Mouse (Mus musculus) heart, adult 2 months (tissue): ENCODE data around the gene Ptges2. TPM values are rescaled to one million over a fixed set of nuclear protein-coding genes. Genes with fewer than 3 reads are reported as not detected.

ENCODE experiments used
- DNase-seq, 2 experiments: peaks; one replicate each; pipeline ENCODE4 v3.0.0; 2021
- H3K27ac ChIP-seq: fragments of 200-600 bp; 2 replicates; pipeline ENCODE4 v1.8.1; 2022
- H3K27me3 ChIP-seq: fragments of 200-500 bp; 2 replicates; pipeline ENCODE4 v1.6.1; 2012; ENCODE audit warnings: mild to moderate bottlenecking, low read length, inconsistent platforms, mixed read lengths; ENCODE audit not compliant: control insufficient read depth, insufficient read depth
- H3K36me3 ChIP-seq: fragments of 200-500 bp; 2 replicates; pipeline ENCODE4 v1.6.1; 2012; ENCODE audit warnings: low read length, inconsistent platforms; ENCODE audit not compliant: control insufficient read depth, insufficient read depth
- H3K4me1 ChIP-seq: fragments of 200-500 bp; 2 replicates; pipeline ENCODE4 v1.6.1; 2011; ENCODE audit warnings: low read length; ENCODE audit not compliant: control insufficient read depth, insufficient read depth
- H3K4me3 ChIP-seq: fragments of 200-600 bp; 2 replicates; pipeline ENCODE4 v1.8.1; 2022
- H3K79me2 ChIP-seq: fragments of 200-500 bp; replicated peaks from 2 replicates; pipeline ENCODE4 v1.6.1; 2012; ENCODE audit warnings: mild to moderate bottlenecking, inconsistent platforms, low read length, moderate library complexity, mixed read lengths; ENCODE audit not compliant: control insufficient read depth, insufficient read depth
- H3K9ac ChIP-seq: fragments of 200-500 bp; 2 replicates; pipeline ENCODE4 v1.6.1; 2012; ENCODE audit warnings: low read depth, mild to moderate bottlenecking, control low read depth, inconsistent platforms, low read length, mixed read lengths
- CTCF ChIP-seq: fragments of 200-600 bp; IDR thresholded peaks from 2 replicates; pipeline ENCODE4 v1.8.1; 2022; ENCODE audit warnings: antibody characterized with exemption, mild to moderate bottlenecking, moderate library complexity
- EP300 ChIP-seq: fragments of 200-500 bp; IDR thresholded peaks from 2 replicates; pipeline ENCODE4 v1.6.1; 2011; ENCODE audit warnings: low read depth, low read length, control low read depth; ENCODE audit not compliant: insufficient read depth
- POLR2A ChIP-seq: fragments of 200-500 bp; IDR thresholded peaks from 2 replicates; pipeline ENCODE4 v1.6.1; 2011; ENCODE audit warnings: mild to moderate bottlenecking, low read depth, low read length, control low read depth; ENCODE audit not compliant: insufficient read depth
- WGBS: fragments of 180-500 bp; shearing (Covaris S2); methylation state at CpG from one replicate; pipeline ENCODE4 v1.1.7; 2018; 5-methylcytosine and 5-hydroxymethylcytosine counted together
- intact Hi-C: fragments of 180-260 bp; cut with DNase I; formaldehyde crosslinking; loops from one replicate; pipeline ENCODE4 v1.15.1; 2025
- polyA plus RNA-seq: library from polyadenylated mRNA; depleted of rRNA; stranded (reverse); fragments of >200 nt; gene quantifications from 2 replicates; pipeline ENCODE4 v1.2.3, GENCODE M21; 2012
- total RNA-seq, 2 experiments: library from RNA; stranded (reverse); gene quantifications; 2 replicates each; pipeline ENCODE4 v1.2.3; 2021

Ptges2 gene
- total and polyA plus RNA-seq, 3 experiments: 58.6 to 68.8 (median 68.2) TPM

- intact Hi-C loops: no loop called here
- WGBS: 68% methylated on average over 2 of the region's 2 CpGs
- Histone ChIP-seq H3K4me3 (no peak overlapping the region), H3K79me2 (no peaks in the 10 kb centered on the region; the same call in 1 of the 2 replicates), H3K27me3 (no peaks in the 10 kb centered on the region), H3K4me1 (peaks cover 12% of the 10 kb centered on the region), H3K9ac (no peak overlapping the region), H3K27ac (no peak overlapping the region), H3K36me3 (peaks cover 6% of the 10 kb centered on the region)
- TF ChIP-seq CTCF (no peak), POLR2A (no peak), EP300 (no peak)
- DNase-seq: no peak
Measured at GRCm38 (mm10) chr2:32441550-32441949, 45.9 kb downstream of the Ptges2 start.

DNA sequence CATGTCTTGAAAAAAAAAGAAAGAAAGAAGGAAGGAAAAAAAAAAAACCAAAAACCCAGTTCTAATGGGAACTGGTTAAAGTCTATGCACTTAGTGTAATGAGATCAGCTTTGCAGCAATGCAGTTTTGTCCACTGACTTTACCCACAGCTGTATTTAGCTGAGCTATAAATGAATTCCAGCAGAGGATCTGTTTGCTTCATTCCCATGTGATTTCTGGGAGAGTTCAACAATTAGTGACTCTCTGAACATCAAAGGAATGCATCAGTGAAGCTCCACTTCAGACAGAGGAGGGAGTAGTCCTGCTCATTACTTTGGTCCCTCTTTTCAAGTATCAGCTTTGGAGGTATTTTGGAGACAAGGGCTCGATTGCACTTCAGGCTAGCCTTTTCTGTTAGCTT, 49.8 kb downstream of the Ptges2 start:
- peaks cover 12% of the 10 kb centered on the region for H3K4me1 ChIP-seq
- no peak for TF ChIP-seq CTCF
- no peak for TF ChIP-seq POLR2A
- no peak for TF ChIP-seq EP300
- no peak overlapping the region for H3K27ac ChIP-seq
- no peak overlapping the region for H3K9ac ChIP-seq
- no peak overlapping the region for H3K4me3 ChIP-seq
- intact Hi-C loops: no loop called here
- peaks cover 3% of the 10 kb centered on the region for H3K36me3 ChIP-seq
- H3K27me3 ChIP-seq: no peaks in the 10 kb centered on the region
- no peaks in the 10 kb centered on the region; the same call in 1 of the 2 replicates for H3K79me2 ChIP-seq
- DNase-seq: no peak
- WGBS: 74% methylated on average over 1 of the region's 1 CpGs

GRCm38 (mm10) chr2:32447264-32447936, 51.7 kb downstream of the Ptges2 start:
- Histone ChIP-seq H3K79me2 (peaks cover under 1% of the 10 kb centered on the region; the same call in 1 of the 2 replicates), H3K4me3 (peak overlapping the region; percentile 25), H3K36me3 (peaks cover 3% of the 10 kb centered on the region), H3K4me1 (peaks cover 9% of the 10 kb centered on the region), H3K9ac (peak overlapping the region; percentile 68), H3K27ac (peak overlapping the region; percentile 82), H3K27me3 (no peaks in the 10 kb centered on the region)
- peak; percentile 7; the same call in 1 of the 2 replicates for TF ChIP-seq CTCF
- TF ChIP-seq EP300: no peak
- TF ChIP-seq POLR2A: no peak
- peak; percentile 64 to 66 for DNase-seq
- intact Hi-C loops: no loop called here
- 8% methylated on average over 9 of the region's 9 CpGs for WGBS

DNA sequence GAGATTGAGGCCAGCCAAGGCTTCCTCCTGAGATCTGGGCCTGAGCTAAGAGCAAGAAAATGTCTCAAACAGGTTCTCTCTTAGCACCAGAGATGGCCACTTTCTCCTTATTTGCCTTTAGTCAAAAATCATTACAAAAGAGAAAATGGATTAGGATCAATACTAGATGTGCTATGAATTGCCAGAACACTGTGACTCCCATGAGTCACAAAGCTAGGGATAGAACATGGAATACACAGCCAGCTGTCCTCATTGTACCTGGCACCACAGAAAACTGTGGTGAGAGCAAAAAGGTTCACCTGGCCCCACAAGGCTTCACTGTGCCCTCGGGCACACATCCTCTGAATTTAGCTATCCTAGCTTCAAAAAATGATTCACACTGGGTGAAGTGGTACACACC, 52.8 kb downstream of the Ptges2 start:
- H3K27ac ChIP-seq: peak overlapping the region; percentile 82
- no peak for TF ChIP-seq CTCF
- no peak for TF ChIP-seq EP300
- no peak for TF ChIP-seq POLR2A
- 63% methylated on average over 1 of the region's 1 CpGs for whole genome bisulfite sequencing

GRCm38 (mm10) chr2:32449761-32450754, 54.4 kb downstream of the Ptges2 start, which contains the start of gene Naif1:
TSS of gene Naif1 (plus strand) at chr2:32450457.
- H3K27ac ChIP-seq: peak within 1 kb of the TSS; percentile 88
- WGBS: 57% methylated on average over 15 of the region's 15 CpGs
- H3K4me3 ChIP-seq: peak within 1 kb of the TSS; percentile 93
- H3K27me3 ChIP-seq: no peaks in the 10 kb centered on the region
- H3K9ac ChIP-seq: peak within 1 kb of the TSS; percentile 91
- H3K36me3 ChIP-seq: peaks cover 3% of the 10 kb centered on the region
- H3K4me1 ChIP-seq: peaks cover 15% of the 10 kb centered on the region
- DNase-seq: no peak
- H3K79me2 ChIP-seq: peaks cover 5% of the 10 kb centered on the region
- intact Hi-C loops: loop anchor here (2.0 kb wide), 2 partner anchors 27 to 45 kb away; no protein-coding TSS in a partner anchor
- TF ChIP-seq CTCF (no peak), EP300 (no peak), POLR2A (no peak)

More for the DNA sequence above, 52.8 kb downstream of the Ptges2 start:
- H3K4me1 ChIP-seq: peaks cover 15% of the 10 kb centered on the region
- H3K27me3 ChIP-seq: no peaks in the 10 kb centered on the region
- peaks cover 3% of the 10 kb centered on the region for H3K36me3 ChIP-seq
- intact Hi-C loops: no loop called here
- H3K4me3 ChIP-seq: no peak overlapping the region
- no peak overlapping the region for H3K9ac ChIP-seq
- DNase-seq: no peak
- H3K79me2 ChIP-seq: peaks cover 5% of the 10 kb centered on the region
